Mouse (Mus musculus) left cerebral cortex, postnatal 10 days (tissue): Measurements from ENCODE around the gene Iapp. TPM values are rescaled to one million over a fixed set of nuclear protein-coding genes. Genes with fewer than 3 reads are reported as not detected.

ENCODE experiments used
- total RNA-seq, 2 experiments: library from RNA; stranded (reverse); gene quantifications; 2 replicates each; pipeline ENCODE4 v1.2.3; 2021

Iapp gene
- total RNA-seq, 2 experiments from 2014 or later: not detected

Other genes starting within 250 kb of the Iapp start
- gene Slco1a6, start 89.9 kb upstream of the Iapp start, total RNA-seq: 1 to 10 TPM in 1 of 2 experiments, not detected in 1; 1.2 TPM
- under 1 TPM; 0.14 to 0.24 TPM for gene Slco1a5, start 24.6 kb downstream of the Iapp start, total RNA-seq
- 10 to 100 TPM; 13.1 to 14.7 TPM for gene Pyroxd1, start 47.2 kb downstream of the Iapp start, total RNA-seq
- gene Recql, start 88.7 kb downstream of the Iapp start, total RNA-seq: 10 to 100 TPM; 21.6 to 21.9 TPM
- 10 to 100 TPM; 32.7 to 33.5 TPM for gene Golt1b, start 88.8 kb downstream of the Iapp start, total RNA-seq
- gene Spx, start 115.0 kb downstream of the Iapp start, total RNA-seq: 1 to 10 TPM; 1.1 to 1.3 TPM
- not detected for gene Gys2, start 174.7 kb downstream of the Iapp start, total RNA-seq
- 100 to 1,000 TPM; 466 to 479 TPM for gene Ldhb, start 209.5 kb downstream of the Iapp start, total RNA-seq